Mouse (Mus musculus): ENCODE data around the gene Cmtm2b. TPM values are rescaled to one million over a fixed set of nuclear protein-coding genes. Genes with fewer than 3 reads are reported as not detected.

Cmtm2b gene
- total and polyA plus RNA-seq, 2 experiments: not detected

DNA sequence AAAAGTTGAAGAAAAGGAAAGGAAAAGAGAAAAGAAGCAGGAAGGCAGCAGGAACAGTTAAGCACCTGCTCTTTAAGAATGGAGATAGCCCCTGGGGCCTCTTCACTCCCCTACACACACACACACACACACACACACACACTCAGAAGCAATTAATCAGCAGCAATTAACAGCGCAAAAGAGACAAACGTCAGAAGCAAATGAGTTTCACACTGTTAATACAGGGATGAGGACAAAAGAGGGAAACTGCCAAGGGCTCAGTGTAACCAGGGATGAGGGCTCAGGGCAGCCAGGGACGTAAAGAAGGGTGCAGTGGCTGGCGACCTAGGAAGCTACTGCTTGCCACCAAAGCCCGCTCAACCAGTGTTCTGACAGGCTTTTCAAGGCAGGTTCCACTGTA lies 45.4 kb downstream of the Cmtm2b start:
- no peak overlapping the region for H3K4me3 ChIP-seq (ENCODE audit: insufficient read depth, low read depth, low read length)
- H3K4me1 ChIP-seq (ENCODE audit: control insufficient read depth, insufficient read depth, low read length): peaks cover 9% of the 10 kb centered on the region
- 92% methylated on average over 5 of the region's 5 CpGs for WGBS
- peaks cover 50% of the 10 kb centered on the region for H3K79me2 ChIP-seq (ENCODE audit: control insufficient read depth, insufficient read depth, low read length)
- H3K27ac ChIP-seq (replicated peaks; ENCODE audit: insufficient read depth, low read depth, low read length): no peak overlapping the region
- DNase-seq (ENCODE audit: extremely low read depth, low read depth, low spot score): no peak
- no peaks in the 10 kb centered on the region for H3K27me3 ChIP-seq (ENCODE audit: control insufficient read depth, insufficient read depth, low read length)
- no peak for TF ChIP-seq CTCF (IDR thresholded peaks at IDR 0.05; ENCODE audit: low read depth, low read length)
- no peak for TF ChIP-seq POLR2A (IDR thresholded peaks at IDR 0.05; ENCODE audit: extremely low read depth, insufficient read depth, low read length)
- no peak overlapping the region for H3K9ac ChIP-seq (ENCODE audit: low read depth, low read length)
- H3K36me3 ChIP-seq (ENCODE audit: control insufficient read depth, insufficient read depth, low read length): no peaks in the 10 kb centered on the region

DNA sequence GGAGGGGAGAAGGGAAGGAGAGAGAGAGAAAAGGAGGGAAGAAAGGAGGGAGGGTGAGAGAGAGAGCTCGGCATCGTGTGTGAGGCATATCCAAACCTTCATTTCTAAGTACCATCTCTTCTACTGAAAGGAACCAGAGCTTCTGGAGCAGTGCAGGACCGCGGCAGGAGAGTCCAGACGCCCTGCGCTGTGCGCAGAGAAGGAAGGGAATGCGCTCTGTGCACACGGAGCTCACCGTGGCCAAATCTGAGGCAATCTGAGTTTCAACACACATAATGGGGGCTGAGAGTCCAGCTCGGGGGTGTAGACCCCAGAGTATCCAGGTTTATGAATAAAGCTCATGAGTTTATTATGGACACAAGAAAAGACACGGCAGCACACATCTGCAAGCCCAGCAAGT lies 47.6 kb downstream of the Cmtm2b start:
- DNase-seq (ENCODE audit: extremely low read depth, low read depth, low spot score): no peak
- Histone ChIP-seq H3K9ac (ENCODE audit: low read depth, low read length) (no peak overlapping the region), H3K27ac (replicated peaks; ENCODE audit: insufficient read depth, low read depth, low read length) (no peak overlapping the region), H3K36me3 (ENCODE audit: control insufficient read depth, insufficient read depth, low read length) (no peaks in the 10 kb centered on the region), H3K4me3 (ENCODE audit: insufficient read depth, low read depth, low read length) (no peak overlapping the region), H3K4me1 (ENCODE audit: control insufficient read depth, insufficient read depth, low read length) (peaks cover 18% of the 10 kb centered on the region), H3K79me2 (ENCODE audit: control insufficient read depth, insufficient read depth, low read length) (peaks cover 39% of the 10 kb centered on the region), H3K27me3 (ENCODE audit: control insufficient read depth, insufficient read depth, low read length) (no peaks in the 10 kb centered on the region)
- 85% methylated on average over 12 of the region's 12 CpGs for WGBS
- TF ChIP-seq CTCF (IDR thresholded peaks at IDR 0.05; ENCODE audit: low read depth, low read length) (no peak), POLR2A (IDR thresholded peaks at IDR 0.05; ENCODE audit: extremely low read depth, insufficient read depth, low read length) (no peak)

DNA sequence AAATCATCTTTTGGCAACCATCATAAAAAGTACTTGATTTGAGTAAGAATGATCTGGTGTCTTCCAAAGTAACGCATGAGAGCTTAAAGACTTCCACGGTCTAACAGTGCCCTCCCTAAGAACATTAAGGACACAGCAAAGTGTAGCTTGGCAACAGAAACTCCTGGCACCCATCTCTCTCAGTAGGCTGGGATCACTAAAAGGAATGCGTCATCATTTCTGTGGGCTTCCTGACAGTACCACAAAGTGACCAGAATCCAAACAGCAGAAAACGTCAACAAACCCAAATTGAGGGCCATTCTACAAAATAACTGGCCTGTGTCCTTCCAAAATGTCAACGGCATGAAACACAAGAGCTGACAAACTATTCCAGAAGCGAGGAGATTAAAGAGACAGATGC lies 48.0 kb downstream of the Cmtm2b start:
- H3K4me1 ChIP-seq (ENCODE audit: control insufficient read depth, insufficient read depth, low read length): peaks cover 19% of the 10 kb centered on the region
- TF ChIP-seq CTCF (IDR thresholded peaks at IDR 0.05; ENCODE audit: low read depth, low read length) (no peak), POLR2A (IDR thresholded peaks at IDR 0.05; ENCODE audit: extremely low read depth, insufficient read depth, low read length) (no peak)
- no peaks in the 10 kb centered on the region for H3K36me3 ChIP-seq (ENCODE audit: control insufficient read depth, insufficient read depth, low read length)
- no peak overlapping the region for H3K4me3 ChIP-seq (ENCODE audit: insufficient read depth, low read depth, low read length)
- no peak overlapping the region for H3K27ac ChIP-seq (replicated peaks; ENCODE audit: insufficient read depth, low read depth, low read length)
- peak; percentile 71 for DNase-seq (ENCODE audit: extremely low read depth, low read depth, low spot score)
- 43% methylated on average over 6 of the region's 6 CpGs for WGBS
- H3K79me2 ChIP-seq (ENCODE audit: control insufficient read depth, insufficient read depth, low read length): peaks cover 37% of the 10 kb centered on the region
- H3K27me3 ChIP-seq (ENCODE audit: control insufficient read depth, insufficient read depth, low read length): no peaks in the 10 kb centered on the region
- H3K9ac ChIP-seq (ENCODE audit: low read depth, low read length): no peak overlapping the region

DNA sequence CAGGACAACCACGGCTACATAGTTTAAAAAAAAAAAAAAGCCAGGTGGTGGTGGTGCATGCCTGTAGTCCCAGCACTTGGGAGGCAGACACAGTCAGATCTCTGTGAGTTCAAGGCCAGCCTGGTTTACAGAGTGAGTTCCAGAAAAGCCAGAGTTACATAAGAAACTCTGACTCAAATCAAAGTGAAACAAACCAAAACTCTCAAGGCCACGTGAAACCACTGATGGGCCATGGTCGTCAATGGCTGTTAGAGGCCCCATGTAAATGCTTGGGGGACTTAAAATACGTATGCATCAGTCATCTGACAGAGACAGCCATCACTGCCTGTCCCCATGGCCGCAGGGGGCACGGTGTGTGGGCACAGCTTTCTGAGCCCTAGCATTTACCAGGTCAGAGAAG lies 49.1 kb downstream of the Cmtm2b start:
- Histone ChIP-seq H3K4me1 (ENCODE audit: control insufficient read depth, insufficient read depth, low read length) (peaks cover 25% of the 10 kb centered on the region), H3K4me3 (ENCODE audit: insufficient read depth, low read depth, low read length) (no peak overlapping the region), H3K36me3 (ENCODE audit: control insufficient read depth, insufficient read depth, low read length) (no peaks in the 10 kb centered on the region), H3K79me2 (ENCODE audit: control insufficient read depth, insufficient read depth, low read length) (peaks cover 27% of the 10 kb centered on the region), H3K27ac (replicated peaks; ENCODE audit: insufficient read depth, low read depth, low read length) (peak overlapping the region; percentile 25; the same call in 1 of the 2 replicates), H3K27me3 (ENCODE audit: control insufficient read depth, insufficient read depth, low read length) (no peaks in the 10 kb centered on the region), H3K9ac (ENCODE audit: low read depth, low read length) (no peak overlapping the region)
- TF ChIP-seq CTCF (IDR thresholded peaks at IDR 0.05; ENCODE audit: low read depth, low read length) (no peak), POLR2A (IDR thresholded peaks at IDR 0.05; ENCODE audit: extremely low read depth, insufficient read depth, low read length) (no peak)
- no peak for DNase-seq (ENCODE audit: extremely low read depth, low read depth, low spot score)
- 79% methylated on average over 6 of the region's 6 CpGs for WGBS

DNA sequence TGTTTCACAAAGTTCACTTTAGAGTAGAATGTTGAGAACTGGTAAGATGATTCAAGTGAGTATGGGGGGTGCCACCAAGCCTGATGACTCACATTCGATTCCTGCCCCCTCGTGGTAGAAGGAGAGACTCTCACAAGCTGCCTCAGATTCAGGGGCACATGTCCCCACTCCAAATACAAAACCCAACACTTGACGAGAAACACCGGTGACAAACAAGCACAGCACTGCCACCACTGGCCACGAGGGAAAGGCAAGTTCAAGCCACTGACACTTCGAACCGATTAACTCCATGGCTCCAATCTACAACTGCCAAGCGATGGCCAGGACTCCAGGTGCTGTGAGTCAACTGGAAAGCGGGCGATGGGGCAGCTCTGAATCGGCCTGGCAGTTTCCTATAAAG lies 51.7 kb downstream of the Cmtm2b start:
- TF ChIP-seq POLR2A (IDR thresholded peaks at IDR 0.05; ENCODE audit: extremely low read depth, insufficient read depth, low read length) (no peak), CTCF (IDR thresholded peaks at IDR 0.05; ENCODE audit: low read depth, low read length) (peak; percentile 48)
- Histone ChIP-seq H3K27ac (replicated peaks; ENCODE audit: insufficient read depth, low read depth, low read length) (peak overlapping the region; percentile 86), H3K4me1 (ENCODE audit: control insufficient read depth, insufficient read depth, low read length) (peaks cover 25% of the 10 kb centered on the region), H3K9ac (ENCODE audit: low read depth, low read length) (no peak overlapping the region), H3K36me3 (ENCODE audit: control insufficient read depth, insufficient read depth, low read length) (no peaks in the 10 kb centered on the region), H3K27me3 (ENCODE audit: control insufficient read depth, insufficient read depth, low read length) (no peaks in the 10 kb centered on the region), H3K79me2 (ENCODE audit: control insufficient read depth, insufficient read depth, low read length) (peaks cover 26% of the 10 kb centered on the region), H3K4me3 (ENCODE audit: insufficient read depth, low read depth, low read length) (no peak overlapping the region)
- DNase-seq (ENCODE audit: extremely low read depth, low read depth, low spot score): peak; percentile 78
- 38% methylated on average over 11 of the region's 11 CpGs for WGBS

DNA sequence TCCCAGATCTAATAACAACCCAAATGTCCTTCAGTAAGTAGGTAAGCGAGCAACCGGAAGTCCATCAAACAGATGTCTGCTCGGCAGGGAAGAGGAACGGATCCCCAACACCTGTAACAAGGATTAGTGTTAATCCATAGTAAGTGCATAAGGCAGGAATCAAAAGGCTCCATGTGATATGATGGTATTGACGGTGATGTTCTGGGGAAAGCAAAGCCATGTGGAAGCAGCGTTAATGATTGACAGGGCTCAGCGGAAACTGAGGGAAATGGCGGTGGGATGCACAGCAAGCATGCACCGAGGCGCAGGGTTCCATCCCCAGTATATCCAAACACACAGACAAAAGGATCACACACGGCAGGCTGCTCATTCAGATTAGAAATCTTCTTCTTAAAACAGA lies 52.2 kb downstream of the Cmtm2b start:
- H3K27ac ChIP-seq (replicated peaks; ENCODE audit: insufficient read depth, low read depth, low read length): peak overlapping the region; percentile 86
- 32% methylated on average over 11 of the region's 11 CpGs for WGBS
- no peak overlapping the region for H3K9ac ChIP-seq (ENCODE audit: low read depth, low read length)
- peaks cover 25% of the 10 kb centered on the region for H3K4me1 ChIP-seq (ENCODE audit: control insufficient read depth, insufficient read depth, low read length)
- peaks cover 26% of the 10 kb centered on the region for H3K79me2 ChIP-seq (ENCODE audit: control insufficient read depth, insufficient read depth, low read length)
- peak; percentile 66 for DNase-seq (ENCODE audit: extremely low read depth, low read depth, low spot score)
- H3K27me3 ChIP-seq (ENCODE audit: control insufficient read depth, insufficient read depth, low read length): no peaks in the 10 kb centered on the region
- TF ChIP-seq CTCF (IDR thresholded peaks at IDR 0.05; ENCODE audit: low read depth, low read length) (no peak), POLR2A (IDR thresholded peaks at IDR 0.05; ENCODE audit: extremely low read depth, insufficient read depth, low read length) (no peak)
- no peak overlapping the region for H3K4me3 ChIP-seq (ENCODE audit: insufficient read depth, low read depth, low read length)
- no peaks in the 10 kb centered on the region for H3K36me3 ChIP-seq (ENCODE audit: control insufficient read depth, insufficient read depth, low read length)
